Mouse (Mus musculus) spleen, embryonic (tissue): ENCODE results near the gene Mcoln1.

Experiments
- CTCF ChIA-PET: fragments of 350-600 bp; sonication (Branson Sonifier 250); formaldehyde crosslinking; loops from one replicate; lab custom pipeline; 2022; lab: Charles Lee

Gene Mcoln1

DNA sequence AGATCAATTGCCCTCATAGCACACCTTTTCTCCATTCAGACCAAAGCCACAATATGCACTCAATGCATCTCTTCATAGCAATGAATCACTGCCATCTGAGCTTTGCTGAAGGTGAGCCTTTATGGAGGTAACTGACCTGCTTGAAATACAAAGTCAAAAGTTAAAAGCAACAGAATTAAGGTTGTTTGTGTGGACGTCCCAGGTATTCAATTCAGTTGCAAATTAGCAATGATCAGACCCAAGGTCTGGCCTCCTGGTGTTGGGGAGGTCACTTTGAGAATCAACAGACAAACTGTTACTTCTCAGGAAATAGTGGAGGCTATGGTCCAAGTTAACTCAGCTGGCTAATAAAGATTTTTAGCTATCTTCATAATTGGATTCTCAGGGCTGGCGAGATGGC, 46.3 kb downstream of the Mcoln1 start:
- CTCF ChIA-PET, result no interaction called here

DNA sequence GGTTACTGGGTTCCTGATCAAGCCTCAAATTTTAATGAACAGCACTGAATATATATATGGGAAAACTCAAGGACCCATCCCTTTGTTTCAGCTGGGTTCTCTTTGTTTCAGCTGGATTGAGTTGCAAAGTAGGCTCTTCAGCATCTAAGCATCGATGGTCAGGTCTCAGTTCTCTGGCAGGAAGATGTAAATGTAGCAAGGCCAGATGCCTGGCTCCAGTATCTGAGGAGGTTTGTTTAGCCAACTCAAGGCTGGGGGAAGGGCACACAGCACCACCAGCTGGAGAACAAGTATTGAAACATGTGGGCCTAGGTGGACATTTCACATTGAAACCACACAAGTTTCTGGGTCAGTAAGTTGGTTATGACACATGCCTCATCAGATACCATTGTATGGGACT, 52.0 kb downstream of the Mcoln1 start:
- CTCF ChIA-PET, result no interaction called here

DNA sequence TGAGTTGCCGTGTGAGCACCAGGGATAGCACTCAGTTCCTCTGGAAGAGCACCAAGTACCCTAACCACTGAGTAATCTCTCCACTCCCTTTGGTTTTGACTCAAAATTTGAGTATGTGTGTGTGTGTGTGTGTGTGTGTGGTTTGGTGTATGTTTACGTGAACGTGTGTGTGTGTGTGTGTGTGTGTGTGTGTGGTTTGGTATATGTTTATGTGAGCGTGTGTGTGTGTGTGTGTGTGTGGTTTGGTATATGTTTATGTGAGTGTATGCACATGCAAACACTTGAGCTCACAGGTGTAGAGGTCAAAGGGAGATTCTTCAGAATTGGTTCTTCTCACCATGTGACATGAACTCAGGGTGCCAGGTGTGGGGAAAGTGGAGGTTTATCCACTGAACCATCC, 55.9 kb downstream of the Mcoln1 start:
- CTCF ChIA-PET, result no interaction called here
